Mouse (Mus musculus) heart, adult 10 weeks (tissue): ENCODE results near the gene Calr3. TPM values are rescaled to one million over a fixed set of nuclear protein-coding genes. Genes with fewer than 3 reads are reported as not detected.

ENCODE experiments used
- polyA plus RNA-seq: library from polyadenylated mRNA; stranded (reverse); fragments of 350-450 nt; fragmentation: Illumina TruSeq; extraction: RNeasy Lipid Tissue Mini Kit (QIAGEN cat#74804); gene quantifications from one replicate; pipeline ENCODE4 v1.2.3, GENCODE M21; 2014; ENCODE audit warnings: low read depth, low replicate concordance

The Calr3 gene
- polyA plus RNA-seq = 40.0 TPM

DNA sequence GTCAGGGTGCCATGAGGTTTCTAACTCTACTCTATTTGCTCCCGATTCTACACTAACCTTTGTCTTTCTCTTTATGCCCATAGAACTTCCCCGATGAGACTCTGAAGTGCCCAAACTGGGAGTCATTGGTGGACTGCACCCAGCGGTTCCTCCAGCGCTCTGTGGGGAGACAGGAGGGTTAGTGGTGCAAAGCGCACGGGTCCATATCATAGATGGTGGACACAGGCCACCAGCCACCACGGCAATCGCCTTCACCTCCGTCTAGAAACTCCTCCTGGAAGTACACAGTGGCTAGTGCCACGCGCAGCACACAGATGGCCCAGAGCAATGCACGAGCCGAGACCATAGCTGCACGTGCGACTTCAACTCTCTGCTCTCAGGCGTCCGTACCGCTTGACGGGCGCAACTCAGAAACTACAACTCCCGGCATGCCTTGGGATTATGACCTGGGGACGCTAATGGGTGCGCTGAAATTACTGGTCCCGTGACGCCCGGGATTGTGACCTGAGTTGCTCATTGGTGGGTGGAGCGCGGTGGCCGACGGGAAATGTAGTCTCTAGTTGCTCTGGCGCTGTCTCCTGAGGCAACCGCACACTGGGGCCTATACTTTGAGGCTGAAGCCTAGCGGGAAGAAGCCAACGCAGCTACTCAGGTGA lies at the start of gene Calr3, which contains the start of gene 1700030K09Rik:
Gene Calr3 (minus strand): TSS at position 533 of the 656 bp plus-strand sequence.
Gene 1700030K09Rik (plus strand): TSS at position 543 of the 656 bp plus-strand sequence.

DNA sequence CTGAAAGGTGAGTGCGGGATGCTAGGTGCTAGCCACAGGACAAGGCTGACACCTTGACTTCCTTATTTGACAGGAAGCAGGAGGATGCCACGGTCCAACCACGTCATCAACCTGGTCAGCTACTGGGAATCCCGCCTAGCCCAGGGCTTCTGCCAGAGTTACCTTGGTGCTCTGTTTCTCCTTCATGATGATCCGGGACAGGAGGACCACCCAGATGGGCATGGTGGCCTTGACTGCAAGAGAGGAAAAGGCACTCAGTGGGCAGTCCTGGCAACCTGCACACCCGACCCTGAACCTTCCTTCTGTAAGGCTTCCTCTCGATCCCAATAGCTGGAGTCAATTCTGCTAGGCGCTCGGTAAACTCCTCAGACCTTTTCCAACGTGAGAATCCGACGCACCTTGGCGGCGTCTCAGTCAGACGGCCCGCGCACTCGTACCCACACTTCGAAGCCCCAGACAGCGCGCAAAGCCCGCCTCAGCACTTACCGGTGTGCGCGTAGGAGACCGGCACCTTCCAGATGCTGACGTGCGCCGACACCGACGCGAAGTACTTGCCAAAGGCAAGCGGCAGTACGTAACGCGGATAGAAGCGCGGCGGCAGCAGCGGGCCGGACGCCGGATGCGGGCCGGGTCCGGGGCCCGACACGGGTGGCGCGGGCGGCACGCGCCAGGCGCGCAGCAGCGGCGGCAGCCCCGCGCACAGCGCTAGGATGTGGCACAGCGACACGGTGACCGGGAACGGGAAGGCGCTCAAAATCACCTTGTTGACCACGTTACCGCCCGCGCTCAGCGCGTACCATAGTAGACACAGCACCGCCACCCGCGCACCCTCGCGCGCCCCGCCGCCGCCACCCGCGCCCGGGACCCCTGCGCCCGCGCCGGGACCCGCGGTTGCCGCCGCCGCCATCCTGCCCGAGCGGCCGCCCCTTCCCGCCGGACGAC lies 48.3 kb upstream of the Calr3 start, which contains the start of gene Slc35e1:
Gene Slc35e1 (minus strand): TSS at position 935 of the 942 bp plus-strand sequence.

DNA sequence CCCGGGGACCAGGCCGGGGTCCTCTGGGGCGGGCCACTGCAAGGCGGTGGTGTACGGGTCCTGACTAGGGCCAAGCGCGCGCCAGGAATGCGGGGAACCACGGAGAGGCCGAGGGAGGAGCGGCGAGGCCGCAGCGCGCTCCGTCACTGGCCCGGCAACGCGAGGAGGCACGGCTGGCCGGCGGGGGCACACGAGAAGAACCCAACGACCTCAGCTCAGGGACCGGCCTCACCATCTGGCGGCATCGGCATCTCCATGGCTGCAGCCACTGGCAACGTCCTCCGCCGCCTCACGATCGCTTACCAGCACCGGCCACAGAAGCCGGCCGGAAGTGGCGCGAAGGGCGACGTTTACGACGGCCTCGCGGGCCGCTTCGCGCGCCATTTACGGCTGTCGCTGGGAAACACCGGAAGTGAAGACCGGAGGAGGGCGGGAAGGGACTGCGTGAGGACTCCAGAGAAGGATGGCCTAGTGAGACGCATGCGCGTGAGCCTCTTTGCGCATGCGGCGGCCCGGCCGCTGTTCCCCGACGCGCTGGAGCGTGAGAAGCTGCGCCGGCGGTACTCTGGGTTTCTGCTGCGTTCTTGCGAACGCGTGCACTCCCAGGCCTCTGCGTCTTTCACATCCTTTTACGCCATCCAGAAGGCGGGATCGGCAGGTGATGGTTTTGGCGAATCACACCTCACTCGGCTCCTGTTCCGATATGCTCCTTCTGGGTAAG lies 31.3 kb upstream of the Calr3 start, which contains the start of gene Cherp:
Gene Cherp (minus strand): TSS at position 401 of the 721 bp plus-strand sequence.

DNA sequence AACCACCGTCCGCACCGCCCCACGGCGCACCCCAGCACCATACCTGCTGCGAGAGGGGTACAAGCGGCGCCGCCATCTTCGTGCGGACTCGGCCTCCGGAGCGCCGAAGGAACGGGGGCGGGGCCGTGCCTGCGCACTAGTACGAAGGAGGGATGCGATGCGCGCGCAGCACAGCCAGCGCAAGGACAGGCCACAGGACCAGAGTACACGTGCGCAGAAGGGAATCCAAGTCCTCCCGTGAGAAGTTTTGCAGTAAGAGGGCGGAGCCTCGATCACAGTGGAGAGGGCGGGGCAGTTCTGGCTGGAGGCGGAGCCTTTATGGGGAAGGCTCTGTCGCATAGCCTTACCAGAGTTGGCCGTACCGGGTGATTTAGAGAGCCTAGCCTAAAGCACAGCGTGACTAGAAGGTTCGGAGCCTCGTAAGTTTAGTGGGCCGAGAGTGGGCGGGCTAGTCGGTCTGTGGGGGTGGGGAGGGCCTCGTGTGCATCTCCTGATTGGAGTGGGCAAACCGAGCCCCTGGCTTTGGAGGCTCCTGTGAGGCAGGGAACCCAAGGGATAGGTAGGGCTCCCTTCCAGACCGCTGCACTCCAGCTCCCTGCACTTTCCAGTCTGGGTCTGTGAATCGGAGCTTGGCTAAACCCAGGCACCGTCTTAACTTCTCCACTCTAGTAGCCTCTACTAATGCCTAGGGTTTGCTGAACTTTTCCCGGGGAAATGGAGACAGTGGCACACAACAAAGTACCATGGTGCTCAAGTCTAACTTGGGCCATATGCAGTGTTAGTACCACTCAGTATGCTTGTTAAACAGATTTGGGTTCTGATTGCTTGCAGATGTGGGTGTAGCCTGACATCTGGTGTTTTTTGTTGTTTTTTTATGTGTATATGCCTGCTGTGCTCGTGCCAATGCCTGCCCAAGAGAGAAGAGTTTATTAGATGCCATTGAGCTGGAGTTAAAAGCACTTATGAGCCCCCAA lies 22.0 kb downstream of the Calr3 start, which contains the start of gene Eps15l1:
Gene Eps15l1 (minus strand): TSS at position 99 of the 974 bp plus-strand sequence.

Other genes with a start within 250 kb of the Calr3 start
- gene Cib3, start 231.0 kb downstream of the Calr3 start, polyA plus RNA-seq = 1.2 TPM
- not detected for gene Gm11034, start 230.2 kb downstream of the Calr3 start, polyA plus RNA-seq
- 28.9 TPM for gene Fam32a, start 224.1 kb downstream of the Calr3 start, polyA plus RNA-seq
- 61.0 TPM for gene Ap1m1, start 203.9 kb downstream of the Calr3 start, polyA plus RNA-seq
- gene Gm10282, start 138.6 kb downstream of the Calr3 start, polyA plus RNA-seq = 2.5 TPM
- 55.2 TPM for gene Klf2, start 124.8 kb downstream of the Calr3 start, polyA plus RNA-seq
- gene Eps15l1, start 22.4 kb downstream of the Calr3 start, polyA plus RNA-seq = 42.1 TPM
- gene 1700030K09Rik, start within 50 bp of the Calr3 start, polyA plus RNA-seq = 4.9 TPM
- 22.3 TPM for gene Cherp, start 31.4 kb upstream of the Calr3 start, polyA plus RNA-seq
- 58.8 TPM for gene Slc35e1, start 48.7 kb upstream of the Calr3 start, polyA plus RNA-seq
- 6.9 TPM for gene Med26, start 104.4 kb upstream of the Calr3 start, polyA plus RNA-seq
- gene Smim7, start 127.2 kb upstream of the Calr3 start, polyA plus RNA-seq = 103 TPM
- 466 TPM for gene Tmem38a, start 128.2 kb upstream of the Calr3 start, polyA plus RNA-seq
- gene Nwd1, start 202.8 kb upstream of the Calr3 start, polyA plus RNA-seq = 0.21 TPM